Mouse (Mus musculus) liver, embryonic 14 days (tissue): Measurements from ENCODE around the gene Tubgcp3. TPM values are rescaled to one million over a fixed set of nuclear protein-coding genes. Genes with fewer than 3 reads are reported as not detected.

ENCODE experiments used
- polyA plus RNA-seq: library from polyadenylated mRNA; depleted of rRNA; stranded (reverse); fragments of >200 nt; gene quantifications from 2 replicates; pipeline ENCODE4 v1.2.3, GENCODE M21; 2012; rRNA removed

Tubgcp3 gene
- polyA plus RNA-seq: 37.2 and 41.1 TPM in 2 replicates

DNA sequence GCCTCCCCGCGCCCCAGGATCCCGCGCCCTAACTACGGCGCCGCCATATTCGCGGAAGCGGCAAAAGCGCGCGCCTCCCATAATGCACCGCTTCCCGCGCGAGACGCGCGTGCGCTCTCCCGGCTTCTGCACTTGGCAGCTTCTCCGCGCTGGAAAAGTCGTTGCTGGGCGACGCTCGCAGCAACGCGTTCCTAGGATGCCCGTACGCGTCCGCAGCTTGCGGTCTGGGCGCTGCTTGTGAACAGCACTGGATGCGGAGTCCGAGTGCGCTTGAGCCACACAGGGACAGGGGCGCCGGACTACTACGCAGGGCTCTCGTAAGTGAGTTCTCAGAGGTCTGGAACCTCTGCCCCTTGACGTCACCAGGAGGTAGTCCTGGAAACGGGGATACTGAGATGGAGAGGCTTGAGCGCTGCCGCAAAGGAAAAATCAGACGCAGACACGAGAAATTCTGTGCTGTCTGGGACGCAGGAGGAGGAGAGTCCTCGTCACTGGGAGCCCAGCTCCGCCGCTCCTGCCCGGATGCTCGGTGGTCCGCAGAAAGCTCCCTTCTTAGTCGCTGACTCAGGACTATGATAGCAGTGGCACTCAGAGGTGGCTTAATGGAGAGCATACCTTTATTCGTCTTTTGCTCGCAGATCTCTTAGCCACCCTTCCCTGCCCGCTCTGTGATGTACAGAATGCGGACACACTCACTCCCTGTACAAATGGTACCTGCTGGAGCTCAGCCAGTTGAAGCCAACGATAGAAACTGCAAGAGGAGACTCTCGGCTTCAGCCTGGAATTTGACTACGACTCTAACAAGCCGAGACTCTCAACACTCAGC is at the start of gene Tubgcp3:
Gene Tubgcp3, minus strand, starts transcription at position 193 of the 826 bp plus-strand sequence.

DNA sequence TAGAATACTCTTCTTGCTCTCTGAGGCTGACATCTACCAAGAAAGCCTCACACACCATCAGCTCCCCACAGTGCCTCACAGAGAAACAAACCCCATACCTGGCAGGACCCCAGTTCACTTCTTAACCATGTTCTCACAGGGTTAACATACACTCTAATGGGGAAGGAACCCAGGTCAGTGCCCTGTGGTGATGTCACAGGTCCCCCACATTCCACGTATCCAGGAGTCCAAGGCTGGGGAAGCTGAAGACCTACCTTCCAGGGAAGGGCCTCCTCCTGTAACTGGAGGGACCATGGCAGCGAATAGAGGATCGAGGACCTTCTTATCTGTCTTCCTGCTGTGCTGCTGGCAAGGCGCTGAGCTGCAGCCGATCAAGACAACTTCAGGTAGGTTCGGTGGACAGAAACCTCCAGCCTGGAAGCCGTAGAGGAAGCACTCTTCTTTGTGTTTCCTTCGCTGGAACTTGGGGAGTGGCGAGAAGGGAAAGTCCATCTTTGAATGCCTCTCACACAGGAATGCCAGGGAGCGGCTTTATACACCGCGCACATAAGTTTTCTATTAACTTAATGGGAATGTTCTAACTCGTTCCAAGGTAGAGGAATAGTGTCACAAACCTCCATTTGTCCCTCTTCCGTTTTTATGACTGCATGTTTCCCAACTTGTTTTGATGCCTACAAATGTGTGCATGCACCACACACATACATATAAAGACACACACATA is 99.1 kb downstream of the Tubgcp3 start, which contains the start of gene Spaca7:
Gene Spaca7, plus strand, starts transcription at position 216 of the 721 bp plus-strand sequence.

Other genes with a start within 250 kb of the Tubgcp3 start
- gene Spaca7, start 99.2 kb downstream of the Tubgcp3 start, polyA plus RNA-seq: not detected in 2 replicates
- 2.2 and 2.4 TPM in 2 replicates for gene Atp11a, start 84.8 kb upstream of the Tubgcp3 start, polyA plus RNA-seq
- gene Mcf2l, start 201.6 kb upstream of the Tubgcp3 start, polyA plus RNA-seq: 0.41 and 0.61 TPM in 2 replicates